Mouse (Mus musculus) midbrain, embryonic 15.5 days (tissue): ENCODE results near the gene Timp3. TPM values are rescaled to one million over a fixed set of nuclear protein-coding genes. Genes with fewer than 3 reads are reported as not detected.

Experiments
- ATAC-seq: fragments of 200-750 bp; cut with Nextera tagmentation; replicated peaks from 2 replicates; pipeline ENCODE4 v1.8.0; 2017; ENCODE audit warnings: moderate TSS enrichment
- H3K27ac ChIP-seq: fragments of 300-500 bp; sonication (generic); 2 replicates; pipeline ENCODE4 v1.5.1; 2015; ENCODE audit warnings: mild to moderate bottlenecking, inconsistent platforms
- H3K27me3 ChIP-seq: fragments of 300-500 bp; sonication (generic); replicated peaks from 2 replicates; pipeline ENCODE4 v1.6.1; 2015; ENCODE audit warnings: inconsistent platforms
- H3K36me3 ChIP-seq: fragments of 300-500 bp; sonication (generic); replicated peaks from 2 replicates; pipeline ENCODE4 v1.6.1; 2015; ENCODE audit warnings: inconsistent platforms
- H3K4me1 ChIP-seq: fragments of 300-500 bp; sonication (generic); 2 replicates; pipeline ENCODE4 v1.6.1; 2015; ENCODE audit warnings: inconsistent platforms
- H3K4me2 ChIP-seq: fragments of 300-500 bp; sonication (generic); 2 replicates; pipeline ENCODE4 v1.6.1; 2015; ENCODE audit warnings: inconsistent platforms, mild to moderate bottlenecking, moderate library complexity
- H3K4me3 ChIP-seq: fragments of 300-500 bp; sonication (generic); 2 replicates; pipeline ENCODE4 v1.5.1; 2015; ENCODE audit warnings: mild to moderate bottlenecking, inconsistent platforms
- H3K9ac ChIP-seq: fragments of 300-500 bp; sonication (generic); 2 replicates; pipeline ENCODE4 v1.6.1; 2015; ENCODE audit warnings: mild to moderate bottlenecking, inconsistent platforms
- H3K9me3 ChIP-seq: fragments of 300-500 bp; sonication (generic); 2 replicates; pipeline ENCODE4 v1.6.1; 2016; ENCODE audit warnings: inconsistent platforms
- WGBS: fragments of 180-500 bp; shearing (Covaris S2); methylation state at CpG from one replicate; pipeline ENCODE4 v1.1.7; 2015; ENCODE audit warnings: mixed read lengths; 5-methylcytosine and 5-hydroxymethylcytosine counted together
- polyA plus RNA-seq: library from polyadenylated mRNA; unstranded; fragments of >200 nt; fragmentation: Nextera tagmentation; extraction: Ambion mirVana; gene quantifications from 2 replicates; pipeline ENCODE4 v1.2.1, GENCODE M21; 2015

The Timp3 gene
- 31.1 and 33.9 TPM in 2 replicates for polyA plus RNA-seq

DNA sequence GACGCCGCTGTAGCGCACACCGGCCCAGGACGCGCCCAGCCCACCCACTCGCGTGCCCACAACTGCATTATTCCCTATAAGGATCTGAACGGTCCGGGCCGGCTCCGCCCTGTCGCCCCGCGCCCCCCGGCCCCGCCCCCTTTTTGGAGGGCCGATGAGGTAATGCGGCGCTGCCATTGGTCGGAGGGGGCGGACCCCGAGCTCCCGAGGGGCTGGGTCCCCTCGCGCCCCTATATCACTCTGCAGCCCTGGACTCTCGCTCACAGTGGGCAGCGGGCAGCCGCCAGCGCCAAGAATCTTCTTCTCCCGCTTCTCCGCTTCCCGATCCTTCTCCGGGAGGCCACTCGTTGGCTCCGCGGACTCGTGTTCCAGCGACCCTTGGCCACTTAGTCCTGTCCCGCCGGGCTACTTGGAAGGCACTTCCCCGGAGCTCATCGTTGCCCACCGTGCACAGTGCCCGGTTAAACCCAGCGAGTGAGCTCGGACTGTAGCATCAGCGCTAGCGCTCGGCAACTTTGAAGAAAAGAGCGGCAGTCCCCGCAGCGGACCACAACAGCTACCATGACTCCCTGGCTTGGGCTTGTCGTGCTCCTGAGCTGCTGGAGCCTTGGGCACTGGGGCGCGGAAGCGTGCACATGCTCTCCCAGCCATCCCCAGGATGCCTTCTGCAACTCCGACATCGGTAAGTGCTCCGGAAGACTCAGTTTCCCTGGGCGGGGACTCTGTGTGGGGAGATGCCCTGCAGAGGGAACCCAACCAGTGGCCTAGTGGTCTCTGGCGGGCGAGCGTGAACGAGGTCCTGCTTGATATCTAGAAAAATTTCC lies at the start of gene Timp3:
Gene Timp3, plus strand, starts transcription at position 80 of the 824 bp plus-strand sequence.
- Histone ChIP-seq H3K9me3 (no peaks in the 10 kb centered on the region), H3K4me2 (peak within 1 kb of the TSS; percentile 99), H3K27me3 (no peaks in the 10 kb centered on the region), H3K4me3 (peak within 1 kb of the TSS; percentile 50), H3K27ac (no peak within 1 kb of the TSS), H3K9ac (peak within 1 kb of the TSS; percentile 44), H3K36me3 (no peaks in the 10 kb centered on the region), H3K4me1 (peaks cover 44% of the 10 kb centered on the region)
- under 1% methylated on average over 61 of the region's 65 CpGs for WGBS
- peak; percentile 85 for ATAC-seq

DNA sequence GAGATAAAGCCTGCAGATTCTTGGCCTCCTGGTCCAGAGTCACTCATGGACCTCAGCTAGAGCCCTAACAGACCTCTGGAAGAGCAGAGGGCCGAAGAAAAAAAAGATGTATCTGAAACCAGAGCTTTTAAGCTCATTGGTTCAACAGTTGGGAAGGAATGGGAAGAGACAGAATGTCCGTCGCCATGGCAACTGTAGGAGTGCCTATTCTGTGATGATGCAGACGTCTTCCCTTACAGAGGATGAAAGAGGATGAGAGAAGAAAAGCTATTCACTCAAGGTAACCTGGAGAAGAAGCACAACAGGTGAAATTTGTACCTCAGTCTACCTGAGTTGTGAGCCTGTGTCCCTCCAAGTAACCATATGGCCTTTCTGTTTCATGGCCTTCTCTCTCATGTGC lies 44.0 kb upstream of the Timp3 start:
- H3K4me3 ChIP-seq = no peak overlapping the region
- WGBS = 35% methylated on average over 4 of the region's 4 CpGs
- 0 out of 2 replicates have a peak, but pooled peaks cover 3% of the 10 kb centered on the region for H3K9me3 ChIP-seq
- ATAC-seq = peak; percentile 92
- H3K36me3 ChIP-seq = no peaks in the 10 kb centered on the region
- H3K27me3 ChIP-seq = no peaks in the 10 kb centered on the region
- no peak overlapping the region for H3K9ac ChIP-seq
- no peak overlapping the region for H3K4me2 ChIP-seq
- H3K27ac ChIP-seq = peak overlapping the region; percentile 8; the same call in 1 of the 2 replicates
- peaks cover 5% of the 10 kb centered on the region; the same call in 1 of the 2 replicates for H3K4me1 ChIP-seq

DNA sequence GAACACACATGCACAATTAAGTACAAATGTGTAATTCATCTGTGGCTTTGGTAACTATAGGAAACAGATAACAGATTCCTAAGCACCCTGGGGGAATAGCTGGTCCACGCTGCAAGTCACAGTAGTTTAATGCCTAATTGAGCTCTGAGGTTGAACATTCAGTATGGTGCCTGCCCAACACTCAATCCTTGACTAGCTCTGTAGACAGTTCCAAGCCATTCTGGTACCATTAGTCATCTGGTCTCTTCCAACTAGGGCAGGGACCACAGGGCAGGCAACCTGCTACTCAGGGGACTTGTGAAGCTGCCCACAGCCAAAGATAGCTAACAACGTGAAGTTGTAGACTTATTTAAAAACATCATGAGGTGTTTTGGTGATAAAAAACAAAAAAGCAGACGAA lies 43.1 kb upstream of the Timp3 start:
- Histone ChIP-seq H3K27me3 (no peaks in the 10 kb centered on the region), H3K4me2 (no peak overlapping the region), H3K4me1 (peaks cover 5% of the 10 kb centered on the region; the same call in 1 of the 2 replicates), H3K4me3 (no peak overlapping the region), H3K9me3 (0 out of 2 replicates have a peak, but pooled peaks cover 3% of the 10 kb centered on the region), H3K9ac (no peak overlapping the region), H3K36me3 (no peaks in the 10 kb centered on the region), H3K27ac (no peak overlapping the region)
- 81% methylated on average over 3 of the region's 3 CpGs for WGBS
- ATAC-seq = no peak

DNA sequence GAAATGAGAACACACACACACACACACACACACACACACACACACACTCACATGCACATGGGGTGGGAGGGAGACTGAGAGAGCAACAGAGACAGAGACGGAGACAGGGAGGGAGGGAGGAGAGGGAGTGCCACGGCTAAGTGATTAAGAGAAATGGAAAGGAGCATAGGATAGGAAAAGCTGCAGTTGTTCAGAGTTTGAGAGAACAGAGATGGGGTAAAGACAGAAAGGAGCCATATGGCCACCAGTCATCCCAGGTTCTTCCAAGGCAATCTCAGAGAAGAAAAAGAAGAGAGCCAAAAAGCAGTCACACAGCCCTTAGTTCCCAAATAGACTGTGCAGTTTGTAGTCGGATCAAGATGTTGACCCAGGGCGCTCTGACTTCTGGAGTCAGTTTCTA lies 42.1 kb upstream of the Timp3 start:
- H3K27me3 ChIP-seq = no peaks in the 10 kb centered on the region
- no peak overlapping the region for H3K9ac ChIP-seq
- 0 out of 2 replicates have a peak, but pooled peaks cover 3% of the 10 kb centered on the region for H3K9me3 ChIP-seq
- H3K4me2 ChIP-seq = no peak overlapping the region
- no peak overlapping the region for H3K4me3 ChIP-seq
- no peak for ATAC-seq
- H3K27ac ChIP-seq = no peak overlapping the region
- H3K4me1 ChIP-seq = peaks cover 5% of the 10 kb centered on the region; the same call in 1 of the 2 replicates
- H3K36me3 ChIP-seq = no peaks in the 10 kb centered on the region
- WGBS = 88% methylated on average over 4 of the region's 4 CpGs

DNA sequence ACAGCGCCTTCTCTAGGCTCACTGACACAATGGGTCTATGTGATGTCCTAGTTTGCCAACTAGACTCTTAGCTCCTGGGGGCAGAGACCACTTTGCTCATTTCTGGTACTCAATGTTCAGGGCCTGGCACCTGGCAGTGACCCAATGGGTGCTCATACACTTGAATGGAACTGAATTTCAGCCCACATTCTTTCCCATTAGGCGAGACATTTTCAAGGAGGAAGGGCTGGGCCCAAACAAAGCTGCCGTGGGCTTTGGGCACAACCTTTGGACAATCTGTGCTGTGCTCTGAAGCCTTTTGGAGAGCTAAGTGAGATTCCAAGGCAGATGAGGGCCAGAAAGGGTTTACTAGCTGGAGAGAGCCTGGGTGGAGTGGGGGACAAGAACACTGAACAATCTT lies 41.2 kb upstream of the Timp3 start:
- no peaks in the 10 kb centered on the region for H3K36me3 ChIP-seq
- H3K4me3 ChIP-seq = no peak overlapping the region
- 84% methylated on average over 3 of the region's 3 CpGs for WGBS
- H3K9ac ChIP-seq = no peak overlapping the region
- no peak overlapping the region for H3K4me2 ChIP-seq
- H3K4me1 ChIP-seq = peaks cover 5% of the 10 kb centered on the region; the same call in 1 of the 2 replicates
- no peaks in the 10 kb centered on the region for H3K27me3 ChIP-seq
- no peak overlapping the region for H3K27ac ChIP-seq
- H3K9me3 ChIP-seq = 0 out of 2 replicates have a peak, but pooled peaks cover 3% of the 10 kb centered on the region
- no peak for ATAC-seq

DNA sequence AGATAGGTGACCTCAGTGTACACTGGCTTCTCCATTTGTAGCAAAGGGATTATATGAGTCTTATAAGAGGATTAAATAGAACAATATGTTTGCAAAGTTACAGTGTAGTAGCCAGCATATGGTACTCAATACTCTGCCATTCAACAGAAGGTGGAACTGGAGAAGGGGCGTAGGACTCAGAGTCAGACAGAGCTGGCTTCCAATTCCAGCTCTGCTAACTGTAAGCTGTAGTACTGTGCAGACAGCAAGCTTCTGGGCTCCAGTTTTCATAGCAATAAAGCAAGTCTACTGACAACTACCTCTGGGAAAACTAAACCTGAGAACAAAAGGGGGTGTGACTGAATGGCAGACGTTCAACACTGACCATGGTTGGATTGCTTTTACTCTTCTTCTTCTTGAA lies 38.4 kb upstream of the Timp3 start:
- Histone ChIP-seq H3K9ac (no peak overlapping the region), H3K4me2 (no peak overlapping the region), H3K4me1 (no peaks in the 10 kb centered on the region), H3K4me3 (no peak overlapping the region), H3K27ac (no peak overlapping the region), H3K9me3 (0 out of 2 replicates have a peak, but pooled peaks cover 3% of the 10 kb centered on the region), H3K27me3 (no peaks in the 10 kb centered on the region), H3K36me3 (no peaks in the 10 kb centered on the region)
- WGBS = 81% methylated on average over 2 of the region's 2 CpGs
- no peak for ATAC-seq

DNA sequence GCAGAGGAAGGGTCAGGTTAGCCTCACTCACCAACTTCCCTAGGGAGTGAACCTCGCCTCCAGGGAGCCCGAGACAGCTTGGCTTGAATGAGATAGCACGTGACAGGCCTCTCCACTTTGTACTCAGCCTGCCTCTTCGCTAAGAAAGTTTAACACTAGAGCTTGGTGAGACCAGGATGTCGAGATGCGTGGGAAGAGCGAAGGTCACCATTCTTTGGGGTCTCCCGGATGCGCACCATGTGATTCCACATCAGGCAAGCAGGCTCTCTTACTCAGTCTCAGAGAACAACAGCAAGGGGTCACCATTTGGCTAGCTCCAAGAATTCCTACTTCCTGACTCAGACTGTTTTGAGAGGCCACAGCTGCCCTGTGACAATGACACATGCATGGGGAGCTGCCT lies 35.6 kb upstream of the Timp3 start:
- 84% methylated on average over 9 of the region's 9 CpGs for WGBS
- Histone ChIP-seq H3K27me3 (no peaks in the 10 kb centered on the region), H3K9ac (no peak overlapping the region), H3K4me2 (no peak overlapping the region), H3K9me3 (0 out of 2 replicates have a peak, but pooled peaks cover 3% of the 10 kb centered on the region), H3K4me3 (no peak overlapping the region), H3K4me1 (no peaks in the 10 kb centered on the region), H3K27ac (no peak overlapping the region), H3K36me3 (no peaks in the 10 kb centered on the region)
- no peak for ATAC-seq

DNA sequence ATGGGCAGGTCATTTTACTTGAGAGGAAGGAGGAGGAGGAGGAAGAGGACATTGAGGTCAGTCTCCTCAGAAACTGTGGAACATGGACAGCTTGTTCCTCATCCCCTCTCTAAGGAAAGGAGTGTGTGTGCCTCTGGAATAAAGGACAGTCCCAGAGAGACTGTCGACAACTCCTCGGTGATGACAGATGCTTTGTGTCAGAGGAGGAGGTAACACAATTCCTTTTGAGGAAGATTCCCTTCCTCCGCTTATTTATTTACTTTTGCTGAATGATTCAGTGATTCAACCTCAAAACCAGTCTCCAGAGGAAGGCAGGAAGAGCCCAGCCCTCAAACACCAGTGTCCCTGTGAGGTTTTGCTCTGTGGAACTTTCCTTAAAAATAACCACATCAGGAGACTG lies 29.9 kb upstream of the Timp3 start:
- Histone ChIP-seq H3K4me2 (no peak overlapping the region), H3K9ac (no peak overlapping the region), H3K4me3 (no peak overlapping the region), H3K27me3 (no peaks in the 10 kb centered on the region), H3K4me1 (no peaks in the 10 kb centered on the region), H3K36me3 (no peaks in the 10 kb centered on the region), H3K27ac (no peak overlapping the region), H3K9me3 (no peaks in the 10 kb centered on the region)
- ATAC-seq = no peak
- WGBS = 86% methylated on average over 3 of the region's 3 CpGs

DNA sequence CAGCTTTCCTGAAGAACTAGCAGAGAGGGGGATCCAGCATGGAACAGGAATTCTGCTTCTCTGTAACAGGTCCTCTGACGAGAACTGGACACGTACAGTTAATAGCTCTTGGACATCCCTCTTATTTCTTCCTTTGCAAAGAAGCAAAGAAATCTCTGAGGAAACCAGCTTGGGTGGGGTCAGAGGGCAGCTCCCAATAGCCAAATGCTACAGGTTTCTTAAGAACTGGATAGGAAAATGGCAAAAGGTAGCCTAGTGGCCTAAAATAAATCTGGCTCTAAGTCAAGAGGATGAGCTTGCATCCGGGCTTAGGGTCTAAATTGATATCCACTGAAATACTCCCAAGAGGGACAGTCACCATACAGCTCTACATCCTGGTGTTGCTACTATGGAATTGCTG lies 27.3 kb upstream of the Timp3 start:
- no peak overlapping the region for H3K4me2 ChIP-seq
- no peak overlapping the region for H3K9ac ChIP-seq
- H3K4me3 ChIP-seq = no peak overlapping the region
- 82% methylated on average over 3 of the region's 3 CpGs for WGBS
- H3K9me3 ChIP-seq = no peaks in the 10 kb centered on the region
- no peak for ATAC-seq
- H3K4me1 ChIP-seq = no peaks in the 10 kb centered on the region
- H3K27ac ChIP-seq = no peak overlapping the region
- H3K36me3 ChIP-seq = no peaks in the 10 kb centered on the region
- no peaks in the 10 kb centered on the region for H3K27me3 ChIP-seq

DNA sequence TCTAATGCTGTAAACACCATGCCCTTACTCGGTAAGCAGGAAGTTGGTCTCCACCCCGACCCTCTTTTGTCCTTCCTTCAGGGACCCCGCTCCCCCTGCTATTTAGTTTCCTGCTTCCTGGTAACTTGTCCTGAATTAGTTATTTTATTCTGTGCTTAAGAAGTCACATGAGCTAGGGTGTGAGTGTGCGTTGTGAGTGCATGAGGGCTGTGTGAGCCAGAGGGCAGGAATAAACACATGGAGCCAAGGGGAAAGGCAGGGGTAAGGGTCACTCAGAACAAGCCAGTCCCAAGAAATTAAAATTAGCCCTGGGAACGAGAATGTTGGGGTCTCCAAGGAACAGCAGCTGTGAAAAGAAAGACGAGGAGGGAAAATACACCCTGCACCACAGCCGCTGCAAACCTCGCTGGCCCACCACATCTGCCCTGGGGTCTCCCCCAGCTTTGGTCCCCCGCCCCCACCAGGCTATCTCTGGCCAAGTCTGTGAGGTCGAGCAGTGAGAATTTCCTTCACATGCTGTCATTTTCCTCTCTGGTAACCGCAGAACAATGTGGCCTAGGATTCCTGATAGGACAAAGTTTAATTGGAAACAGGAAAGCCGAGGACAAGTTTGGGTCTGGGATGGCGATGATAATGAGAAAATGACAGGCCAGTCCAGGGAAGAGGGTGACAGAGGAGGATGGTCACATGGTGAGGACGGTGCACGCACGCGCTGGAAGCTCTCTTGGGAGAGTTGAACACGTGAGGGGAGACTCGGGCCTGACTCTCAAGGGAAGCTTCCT lies 26.6 kb upstream of the Timp3 start:
- H3K9ac ChIP-seq = no peak overlapping the region
- no peak overlapping the region for H3K4me2 ChIP-seq
- no peaks in the 10 kb centered on the region for H3K9me3 ChIP-seq
- H3K36me3 ChIP-seq = no peaks in the 10 kb centered on the region
- 81% methylated on average over 19 of the region's 19 CpGs for WGBS
- no peak overlapping the region for H3K27ac ChIP-seq
- no peak for ATAC-seq
- H3K4me3 ChIP-seq = no peak overlapping the region
- no peaks in the 10 kb centered on the region for H3K27me3 ChIP-seq
- no peaks in the 10 kb centered on the region for H3K4me1 ChIP-seq

DNA sequence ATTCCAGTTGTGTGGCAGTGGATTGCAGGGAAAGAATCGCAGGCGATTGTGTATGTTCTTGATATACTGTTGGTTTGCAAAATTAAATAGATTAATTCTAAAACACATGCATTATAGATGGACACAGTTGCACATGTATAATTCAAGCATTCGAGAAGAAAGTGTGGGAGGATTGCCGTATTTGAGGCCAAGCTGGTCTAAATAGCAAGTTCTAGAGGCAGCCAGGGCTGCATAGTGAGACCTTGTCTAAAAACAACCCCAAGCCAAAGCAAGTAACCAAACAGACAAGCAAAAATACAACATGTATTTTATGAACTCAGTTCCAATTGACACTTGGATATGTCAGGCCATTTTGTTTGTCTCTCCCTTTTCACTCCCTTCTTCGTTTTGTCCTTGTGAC lies 24.6 kb upstream of the Timp3 start:
- no peaks in the 10 kb centered on the region for H3K9me3 ChIP-seq
- H3K4me3 ChIP-seq = no peak overlapping the region
- no peak overlapping the region for H3K27ac ChIP-seq
- H3K4me1 ChIP-seq = no peaks in the 10 kb centered on the region
- no peaks in the 10 kb centered on the region for H3K36me3 ChIP-seq
- H3K4me2 ChIP-seq = no peak overlapping the region
- H3K9ac ChIP-seq = no peak overlapping the region
- no peak for ATAC-seq
- no peaks in the 10 kb centered on the region for H3K27me3 ChIP-seq
- WGBS = 90% methylated on average over 5 of the region's 5 CpGs

DNA sequence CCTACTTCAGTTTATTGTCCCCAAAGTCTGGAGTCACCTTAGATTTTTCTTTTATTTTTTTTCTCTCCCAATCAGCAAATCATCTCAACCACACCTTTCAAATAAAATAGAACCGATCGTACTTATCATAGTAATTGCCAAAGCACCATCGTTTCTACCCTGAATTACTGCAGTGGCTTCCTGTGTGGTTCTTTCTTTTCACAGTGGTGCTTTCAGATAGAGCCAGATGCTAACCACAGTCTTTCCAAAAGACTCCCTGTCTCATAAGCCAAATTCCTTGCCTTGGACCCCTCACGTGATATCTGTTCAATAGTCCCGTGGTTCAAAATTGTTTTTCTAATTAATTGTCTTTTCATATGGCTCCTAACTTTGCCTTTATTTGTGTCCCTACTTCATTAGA lies 22.8 kb upstream of the Timp3 start:
- Histone ChIP-seq H3K27ac (no peak overlapping the region), H3K4me3 (no peak overlapping the region), H3K9ac (no peak overlapping the region), H3K36me3 (no peaks in the 10 kb centered on the region), H3K4me2 (no peak overlapping the region), H3K9me3 (no peaks in the 10 kb centered on the region), H3K4me1 (no peaks in the 10 kb centered on the region), H3K27me3 (no peaks in the 10 kb centered on the region)
- no peak for ATAC-seq
- 90% methylated on average over 5 of the region's 5 CpGs for WGBS
